Mouse (Mus musculus) brown adipose tissue, adult 24 weeks (tissue): ENCODE data around the gene Lrig2. TPM values are rescaled to one million over a fixed set of nuclear protein-coding genes. Genes with fewer than 3 reads are reported as not detected.

Experiments
- H3K27ac ChIP-seq: fragments of 200-500 bp; replicated peaks from 2 replicates; pipeline ENCODE4 v1.5.1; 2012; ENCODE audit warnings: low read depth, mild to moderate bottlenecking, low read length
- H3K4me1 ChIP-seq: fragments of 200-500 bp; 2 replicates; pipeline ENCODE4 v1.6.1; 2012; ENCODE audit warnings: low read length, mixed read lengths; ENCODE audit not compliant: control insufficient read depth, insufficient read depth, insufficient read length
- H3K4me3 ChIP-seq: fragments of 200-500 bp; 2 replicates; pipeline ENCODE4 v1.5.1; 2012; ENCODE audit warnings: low read depth, mild to moderate bottlenecking, low read length, moderate library complexity; ENCODE audit not compliant: insufficient read depth
- polyA plus RNA-seq: library from polyadenylated mRNA; stranded (reverse); fragments of >200 nt; gene quantifications from 2 replicates; pipeline ENCODE4 v1.2.4, GENCODE M21; 2012; ENCODE audit not compliant: missing spikeins, insufficient read depth, insufficient read length

The Lrig2 gene
- polyA plus RNA-seq = 4.3 and 5.5 TPM in 2 replicates

GRCm38 (mm10) chr3:104511538-104512423, at the start of gene Lrig2:
Lrig2 (minus strand) TSS chr3:104511918.
- H3K4me3 ChIP-seq = peak within 1 kb of the TSS; percentile 83
- H3K4me1 ChIP-seq = peaks cover 4% of the 10 kb centered on the region
- H3K27ac ChIP-seq = peak within 1 kb of the TSS; percentile 57

- H3K4me3 ChIP-seq = no peak overlapping the region
- peaks cover 5% of the 10 kb centered on the region; the same call in 1 of the 2 replicates for H3K4me1 ChIP-seq
- H3K27ac ChIP-seq = no peak overlapping the region
Measured at GRCm38 (mm10) chr3:104556624-104557023, 44.9 kb upstream of the Lrig2 start.

- H3K27ac ChIP-seq = no peak overlapping the region
- H3K4me1 ChIP-seq = no peaks in the 10 kb centered on the region
Measured at GRCm38 (mm10) chr3:104550594-104550993, 38.9 kb upstream of the Lrig2 start.

GRCm38 (mm10) chr3:104548367-104549087, 36.8 kb upstream of the Lrig2 start:
- H3K27ac ChIP-seq = no peak overlapping the region
- no peak overlapping the region for H3K4me3 ChIP-seq
- H3K4me1 ChIP-seq = no peaks in the 10 kb centered on the region

More at GRCm38 (mm10) chr3:104550594-104550993, 38.9 kb upstream of the Lrig2 start:
- no peak overlapping the region for H3K4me3 ChIP-seq

GRCm38 (mm10) chr3:104543825-104544224, 32.1 kb upstream of the Lrig2 start:
- Histone ChIP-seq H3K4me1 (peaks cover 4% of the 10 kb centered on the region; the same call in 1 of the 2 replicates), H3K27ac (no peak overlapping the region), H3K4me3 (no peak overlapping the region)

- H3K27ac ChIP-seq = peak overlapping the region; percentile 50; the same call in 1 of the 2 replicates
- H3K4me3 ChIP-seq = no peak overlapping the region
- H3K4me1 ChIP-seq = peaks cover 4% of the 10 kb centered on the region; the same call in 1 of the 2 replicates
Measured at GRCm38 (mm10) chr3:104542065-104542429, 30.3 kb upstream of the Lrig2 start.

- peak overlapping the region; percentile 54 for H3K27ac ChIP-seq
- H3K4me3 ChIP-seq = no peak overlapping the region
Measured at GRCm38 (mm10) chr3:104541139-104542064, 29.7 kb upstream of the Lrig2 start.

GRCm38 (mm10) chr3:104540480-104541138, 28.9 kb upstream of the Lrig2 start:
- H3K27ac ChIP-seq = peak overlapping the region; percentile 44
- no peak overlapping the region for H3K4me3 ChIP-seq
- H3K4me1 ChIP-seq = peaks cover 4% of the 10 kb centered on the region; the same call in 1 of the 2 replicates

More at GRCm38 (mm10) chr3:104541139-104542064, 29.7 kb upstream of the Lrig2 start:
- peaks cover 4% of the 10 kb centered on the region; the same call in 1 of the 2 replicates for H3K4me1 ChIP-seq

- Histone ChIP-seq H3K27ac (no peak overlapping the region), H3K4me3 (no peak overlapping the region), H3K4me1 (no peaks in the 10 kb centered on the region)
Measured at GRCm38 (mm10) chr3:104533223-104533622, 21.5 kb upstream of the Lrig2 start.

- Histone ChIP-seq H3K4me3 (no peak overlapping the region), H3K27ac (0 out of 2 replicates have a peak overlapping the region, but pooled peaks have one; percentile 52), H3K4me1 (peaks cover 30% of the 10 kb centered on the region)
Measured at GRCm38 (mm10) chr3:104526115-104526882, 14.6 kb upstream of the Lrig2 start.

- peaks cover 30% of the 10 kb centered on the region for H3K4me1 ChIP-seq
- no peak overlapping the region for H3K4me3 ChIP-seq
- peak overlapping the region; percentile 52; the same call in 1 of the 2 replicates for H3K27ac ChIP-seq
Measured at GRCm38 (mm10) chr3:104525516-104525915, 13.8 kb upstream of the Lrig2 start.

- H3K4me1 ChIP-seq = peaks cover 30% of the 10 kb centered on the region
- H3K4me3 ChIP-seq = no peak overlapping the region
- peak overlapping the region; percentile 97 for H3K27ac ChIP-seq
Measured at GRCm38 (mm10) chr3:104525029-104525428, 13.3 kb upstream of the Lrig2 start.

- Histone ChIP-seq H3K4me3 (no peak overlapping the region), H3K4me1 (peaks cover 34% of the 10 kb centered on the region), H3K27ac (peak overlapping the region; percentile 97)
Measured at GRCm38 (mm10) chr3:104523333-104523871, 11.7 kb upstream of the Lrig2 start.
